In genomic region chr11:35203673-35204072, GRCm38 (mm10) we compare ENCODE assay signal across 17 mouse cellular contexts.
DNase-seq lines count a peak whose midpoint lies in the region; ATAC-seq and TF ChIP-seq lines count a peak whose summit lies in the region.
"Had no signal": no experiment of that assay in that cellular context is flagged by ENCODE, and none has a peak within 500 bp of the region (broad histone marks: within the 10 kb centered on the region; RNA-seq: fewer than 3 reads in every experiment).

No protein-coding gene starts in this region.

- H3K9ac ChIP-seq in forebrain, embryonic 11.5 days (ENCODE audit: low read length), result no peak overlapping the region
- H3K9ac ChIP-seq in forebrain, embryonic 15.5 days (replicated peaks), result no peak overlapping the region
- no peak overlapping the region for H3K9ac ChIP-seq in midbrain, postnatal 0 days (replicated peaks; ENCODE audit: low read length, poor library complexity, severe bottlenecking)
- H3K9ac ChIP-seq: heart, embryonic 15.5 days; liver, embryonic 13.5 days had no signal

- no peak overlapping the region for H3K4me2 ChIP-seq in forebrain, embryonic 11.5 days (ENCODE audit: low read depth, low read length, severe bottlenecking)
- H3K4me2 ChIP-seq in forebrain, embryonic 15.5 days (replicated peaks), result no peak overlapping the region; the same call in 1 of the 2 replicates
- H3K4me2 ChIP-seq in midbrain, postnatal 0 days (ENCODE audit: low read depth, low read length, poor library complexity, severe bottlenecking), result peak overlapping the region; percentile 4; the same call in 1 of the 2 replicates
- H3K4me2 ChIP-seq: heart, embryonic 15.5 days; liver, embryonic 13.5 days had no signal

- H3K9me3 ChIP-seq in forebrain, embryonic 11.5 days (ENCODE audit: control insufficient read depth, low read length), result no peaks in the 10 kb centered on the region
- no peaks in the 10 kb centered on the region for H3K9me3 ChIP-seq in forebrain, embryonic 15.5 days
- H3K9me3 ChIP-seq in midbrain, postnatal 0 days (ENCODE audit: low read length), result no peaks in the 10 kb centered on the region
- H3K9me3 ChIP-seq: heart, embryonic 15.5 days; liver, embryonic 13.5 days; megakaryocyte, embryonic 14.5 days had no signal

- ATAC-seq in forebrain, embryonic 11.5 days (replicated peaks; ENCODE audit: low FRiP score), result peak; percentile 51
- peak; percentile 60; the same call in 1 of the 2 replicates for ATAC-seq in forebrain, embryonic 15.5 days (replicated peaks)
- no peak for ATAC-seq in midbrain, postnatal 0 days (ENCODE audit: low FRiP score)

- WGBS in forebrain, embryonic 11.5 days, result 24% methylated on average over 10 of the region's 10 CpGs
- WGBS in forebrain, embryonic 15.5 days, result 7% methylated on average over 10 of the region's 10 CpGs
- 28% methylated on average over 10 of the region's 10 CpGs for WGBS in midbrain, postnatal 0 days

- TF ChIP-seq CTCF in layer of hippocampus, adult 2 months (conservative IDR thresholded peaks at IDR 0.05), result no peak
- TF ChIP-seq CTCF in midbrain, postnatal 0 days (IDR thresholded peaks at IDR 0.05), result no peak

- no peaks in the 10 kb centered on the region for H3K27me3 ChIP-seq in forebrain, embryonic 11.5 days (ENCODE audit: control insufficient read depth, insufficient read depth, low read length)
- no peaks in the 10 kb centered on the region for H3K27me3 ChIP-seq in forebrain, embryonic 15.5 days
- no peaks in the 10 kb centered on the region for H3K27me3 ChIP-seq in midbrain, postnatal 0 days (ENCODE audit: insufficient read depth, low read length)
- H3K27me3 ChIP-seq: heart, embryonic 15.5 days; megakaryocyte, embryonic 14.5 days had no signal

- H3K4me1 ChIP-seq in forebrain, embryonic 11.5 days (replicated peaks; ENCODE audit: control insufficient read depth, insufficient read depth, low read length), result peaks cover 3% of the 10 kb centered on the region; the same call in 1 of the 2 replicates
- H3K4me1 ChIP-seq in forebrain, embryonic 15.5 days, result peaks cover 35% of the 10 kb centered on the region
- no peaks in the 10 kb centered on the region; the same call in 1 of the 2 replicates for H3K4me1 ChIP-seq in midbrain, postnatal 0 days (ENCODE audit: insufficient read depth, low read length)
- H3K4me1 ChIP-seq: heart, embryonic 15.5 days; liver, embryonic 13.5 days; megakaryocyte, embryonic 14.5 days had no signal

- H3K27ac ChIP-seq in layer of hippocampus, adult 2 months, result peak overlapping the region; percentile 36; the same call in 1 of the 2 replicates
- H3K27ac ChIP-seq in forebrain, embryonic 11.5 days (ENCODE audit: low read depth, low read length), result no peak overlapping the region
- no peak overlapping the region for H3K27ac ChIP-seq in forebrain, embryonic 15.5 days (replicated peaks)
- no peak overlapping the region for H3K27ac ChIP-seq in midbrain, postnatal 0 days (ENCODE audit: low read depth, low read length)
- H3K27ac ChIP-seq: heart, embryonic 15.5 days; kidney, postnatal 0 days; liver, embryonic 13.5 days had no signal

- H3K36me3 ChIP-seq in forebrain, embryonic 11.5 days (ENCODE audit: control insufficient read depth, insufficient read depth, low read length), result no peaks in the 10 kb centered on the region
- no peaks in the 10 kb centered on the region for H3K36me3 ChIP-seq in forebrain, embryonic 15.5 days
- no peaks in the 10 kb centered on the region for H3K36me3 ChIP-seq in midbrain, postnatal 0 days (ENCODE audit: insufficient read depth, low read length)
- H3K36me3 ChIP-seq: G1E; heart, embryonic 15.5 days; liver, embryonic 13.5 days had no signal

- no peak overlapping the region for H3K4me3 ChIP-seq in layer of hippocampus, adult 2 months
- H3K4me3 ChIP-seq in forebrain, embryonic 11.5 days (ENCODE audit: low read depth, low read length), result no peak overlapping the region
- H3K4me3 ChIP-seq in forebrain, embryonic 15.5 days, result no peak overlapping the region
- H3K4me3 ChIP-seq in midbrain, postnatal 0 days (ENCODE audit: low read depth, low read length), result no peak overlapping the region
- H3K4me3 ChIP-seq: heart, embryonic 15.5 days; liver, embryonic 13.5 days; megakaryocyte, embryonic 14.5 days had no signal

- no peak for DNase-seq in layer of hippocampus, adult 2 months (ENCODE audit: low spot score in 2 of 2)
- DNase-seq in layer of hippocampus, postnatal 14 days (ENCODE audit: low spot score in 2 of 2), result no peak
- no peak for DNase-seq in forebrain, embryonic 11.5 days (ENCODE audit: low spot score)
- no peak for DNase-seq in midbrain, postnatal 0 days (ENCODE audit: low spot score)
- no peak for DNase-seq in spleen, postnatal 14 days (ENCODE audit: low spot score in 2 of 2)
- no peak for DNase-seq in adrenal gland, postnatal 25 days
- DNase-seq: cerebellum, adult 9-10 months; layer of hippocampus, adult 9-11 months; liver, embryonic 13.5 days; lung, postnatal 10 days; right cerebral cortex, postnatal 4 days; thymus, adult 18-20 months had no signal
